Mouse (Mus musculus) MEL (cell line): Measurements from ENCODE around the gene Cpt1a. TPM values are rescaled to one million over a fixed set of nuclear protein-coding genes. Genes with fewer than 3 reads are reported as not detected.

Source experiments
- DNase-seq: peaks from one replicate; pipeline ENCODE4 v3.0.0; 2011; ENCODE audit warnings: low read depth, low spot score
- H3K27ac ChIP-seq: 2 replicates; pipeline ENCODE4 v1.5.1; 2012; ENCODE audit warnings: low read depth, mild to moderate bottlenecking, control low read depth, low read length, moderate library complexity; ENCODE audit not compliant: control insufficient read depth
- H3K27me3 ChIP-seq, 2 experiments: fragments of 150-350 bp in 1 of 2; sonication (generic) in 1 of 2; 2 replicates each; pipeline ENCODE4 v1.6.1; 2012; ENCODE audit warnings: low read length in 2 of 2, mild to moderate bottlenecking in 2 of 2, improper control_type of control experiment in 1 of 2, moderate library complexity in 1 of 2; ENCODE audit not compliant: insufficient read depth in 2 of 2, control insufficient read depth in 1 of 2
- H3K36me3 ChIP-seq, 2 experiments: 2 replicates each; pipeline ENCODE4 v1.6.1; 2012 to 2014; ENCODE audit warnings: low read length in 2 of 2, improper control_type of control experiment in 1 of 2, inconsistent platforms in 1 of 2, mild to moderate bottlenecking in 1 of 2; ENCODE audit not compliant: insufficient read depth in 2 of 2, control insufficient read depth in 1 of 2
- H3K4me1 ChIP-seq, 2 experiments: fragments of 150-350 bp in 1 of 2; sonication (generic) in 1 of 2; 2 replicates each; pipeline ENCODE4 v1.6.1; 2012; ENCODE audit warnings: low read length in 2 of 2, improper control_type of control experiment in 1 of 2, mild to moderate bottlenecking in 1 of 2; ENCODE audit not compliant: insufficient read depth in 2 of 2, control insufficient read depth in 1 of 2
- H3K4me3 ChIP-seq, 2 experiments: fragments of 150-350 bp in 1 of 2; sonication (generic) in 1 of 2; 2 replicates each; pipeline ENCODE4 v1.5.1; 2012; ENCODE audit warnings: low read depth in 2 of 2, low read length in 2 of 2, mild to moderate bottlenecking in 2 of 2, moderate library complexity in 2 of 2, control low read depth in 1 of 2, improper control_type of control experiment in 1 of 2; ENCODE audit not compliant: control insufficient read depth in 1 of 2, insufficient read depth in 1 of 2
- H3K79me2 ChIP-seq: 2 replicates; pipeline ENCODE4 v1.6.1; 2012; ENCODE audit warnings: mild to moderate bottlenecking, low read length, moderate library complexity; ENCODE audit not compliant: control insufficient read depth, poor library complexity, insufficient read depth
- H3K9ac ChIP-seq: 2 replicates; pipeline ENCODE4 v1.6.1; 2012; ENCODE audit warnings: low read depth, mild to moderate bottlenecking, control low read depth, low read length, moderate library complexity; ENCODE audit not compliant: control insufficient read depth, poor library complexity, severe bottlenecking
- H3K9me3 ChIP-seq: fragments of 150-350 bp; sonication (generic); replicated peaks from 2 replicates; pipeline ENCODE4 v1.6.1; 2012; ENCODE audit warnings: mild to moderate bottlenecking, low read length, improper control_type of control experiment, moderate library complexity; ENCODE audit not compliant: insufficient read depth
- BHLHE40 ChIP-seq: IDR thresholded peaks from 2 replicates; pipeline ENCODE4 v1.6.1; 2012; ENCODE audit warnings: low read depth, mild to moderate bottlenecking, inconsistent platforms, low read length, improper control_type of control experiment, borderline replicate concordance
- CHD1 ChIP-seq: IDR thresholded peaks from 2 replicates; pipeline ENCODE4 v1.6.1; 2012; ENCODE audit warnings: low read depth, mild to moderate bottlenecking, inconsistent platforms, low read length, improper control_type of control experiment
- CHD2 ChIP-seq: IDR thresholded peaks from 2 replicates; pipeline ENCODE4 v1.6.1; 2011; ENCODE audit warnings: low read length, improper control_type of control experiment
- ELF1 ChIP-seq: IDR thresholded peaks from 2 replicates; pipeline ENCODE4 v1.6.1; 2014; ENCODE audit warnings: low read depth, mild to moderate bottlenecking, inconsistent platforms, low read length, improper control_type of control experiment, moderate library complexity
- EP300 ChIP-seq, 2 experiments: IDR thresholded peaks; 2 replicates each; pipeline ENCODE4 v1.6.1; 2011; ENCODE audit warnings: improper control_type of control experiment in 2 of 2, low read length in 2 of 2, low read depth in 1 of 2, mild to moderate bottlenecking in 1 of 2
- ETS1 ChIP-seq: IDR thresholded peaks from 2 replicates; pipeline ENCODE4 v1.6.1; 2012; ENCODE audit warnings: low read depth, mild to moderate bottlenecking, inconsistent platforms, low read length, improper control_type of control experiment, moderate library complexity
- GABPA ChIP-seq: IDR thresholded peaks from 2 replicates; pipeline ENCODE4 v1.6.1; 2012; ENCODE audit warnings: low read depth, mild to moderate bottlenecking, inconsistent platforms, low read length, improper control_type of control experiment, moderate library complexity
- GATA1 ChIP-seq: IDR thresholded peaks from 2 replicates; pipeline ENCODE4 v1.6.1; 2011; ENCODE audit warnings: low read depth, low read length, improper control_type of control experiment
- HCFC1 ChIP-seq: IDR thresholded peaks from 2 replicates; pipeline ENCODE4 v1.6.1; 2012; ENCODE audit warnings: low read depth, mild to moderate bottlenecking, inconsistent platforms, low read length, improper control_type of control experiment, moderate library complexity
- JUND ChIP-seq: IDR thresholded peaks from 2 replicates; pipeline ENCODE4 v1.6.1; 2011; ENCODE audit warnings: low read depth, mild to moderate bottlenecking, improper control_type of control experiment, low read length
- MAFK ChIP-seq: IDR thresholded peaks from 2 replicates; pipeline ENCODE4 v1.6.1; 2011; ENCODE audit warnings: low read depth, mild to moderate bottlenecking, low read length, improper control_type of control experiment, borderline replicate concordance
- MAX ChIP-seq: IDR thresholded peaks from 2 replicates; pipeline ENCODE4 v1.6.1; 2011; ENCODE audit warnings: low read length, improper control_type of control experiment
- MAZ ChIP-seq: IDR thresholded peaks from 2 replicates; pipeline ENCODE4 v1.6.1; 2012; ENCODE audit warnings: low read depth, mild to moderate bottlenecking, inconsistent platforms, low read length, improper control_type of control experiment
- MEF2A ChIP-seq: IDR thresholded peaks from 2 replicates; pipeline ENCODE4 v1.6.1; 2014; ENCODE audit warnings: low read depth, mild to moderate bottlenecking, inconsistent platforms, low read length, improper control_type of control experiment; ENCODE audit not compliant: poor library complexity, insufficient replicate concordance, severe bottlenecking; ENCODE audit errors: extremely low read depth
- MXI1 ChIP-seq: IDR thresholded peaks from 2 replicates; pipeline ENCODE4 v1.6.1; 2011; ENCODE audit warnings: mild to moderate bottlenecking, low read depth, low read length, improper control_type of control experiment
- MYB ChIP-seq: IDR thresholded peaks from 2 replicates; pipeline ENCODE4 v1.6.1; 2011; ENCODE audit warnings: mild to moderate bottlenecking, low read depth, low read length, improper control_type of control experiment
- MYC ChIP-seq: IDR thresholded peaks from 2 replicates; pipeline ENCODE4 v1.6.1; 2011; ENCODE audit warnings: low read depth, mild to moderate bottlenecking, low read length, improper control_type of control experiment, moderate library complexity
- NELFE ChIP-seq: IDR thresholded peaks from 2 replicates; pipeline ENCODE4 v1.6.1; 2011; ENCODE audit warnings: low read depth, low read length, improper control_type of control experiment
- NRF1 ChIP-seq: IDR thresholded peaks from 2 replicates; pipeline ENCODE4 v1.6.1; 2014; ENCODE audit warnings: low read depth, mild to moderate bottlenecking, inconsistent platforms, low read length, improper control_type of control experiment, moderate library complexity; ENCODE audit not compliant: poor library complexity, insufficient read depth, severe bottlenecking
- POLR2A ChIP-seq, 2 experiments: IDR thresholded peaks; 2 replicates each; pipeline ENCODE4 v1.6.1; 2011 to 2012; ENCODE audit warnings: low read length in 2 of 2, mild to moderate bottlenecking in 2 of 2, control low read depth in 1 of 2, improper control_type of control experiment in 1 of 2, low read depth in 1 of 2, moderate library complexity in 1 of 2; ENCODE audit not compliant: control insufficient read depth in 1 of 2, insufficient read depth in 1 of 2, poor library complexity in 1 of 2
- POLR2AphosphoS2 ChIP-seq: IDR thresholded peaks from 2 replicates; pipeline ENCODE4 v1.6.1; 2011; ENCODE audit warnings: low read length, improper control_type of control experiment
- POLR2AphosphoS5 ChIP-seq: IDR thresholded peaks from 2 replicates; pipeline ENCODE4 v1.6.1; 2012; ENCODE audit warnings: low read depth, borderline replicate concordance, mild to moderate bottlenecking, inconsistent platforms, low read length, moderate library complexity, mixed read lengths
- RCOR1 ChIP-seq: IDR thresholded peaks from 2 replicates; pipeline ENCODE4 v1.6.1; 2012; ENCODE audit warnings: low read depth, mild to moderate bottlenecking, inconsistent platforms, low read length, improper control_type of control experiment
- SIN3A ChIP-seq: IDR thresholded peaks from 2 replicates; pipeline ENCODE4 v1.6.1; 2012; ENCODE audit warnings: low read length, improper control_type of control experiment, inconsistent platforms
- SMC3 ChIP-seq: IDR thresholded peaks from 2 replicates; pipeline ENCODE4 v1.6.1; 2011; ENCODE audit warnings: low read depth, low read length, improper control_type of control experiment
- TAL1 ChIP-seq: IDR thresholded peaks from 2 replicates; pipeline ENCODE4 v1.6.1; 2012; ENCODE audit warnings: mild to moderate bottlenecking, inconsistent platforms, low read length, moderate library complexity, mixed read lengths
- TBP ChIP-seq: IDR thresholded peaks from 2 replicates; pipeline ENCODE4 v1.8.0; 2011; ENCODE audit warnings: low read depth, low read length, improper control_type of control experiment
- TCF12 ChIP-seq: IDR thresholded peaks from 2 replicates; pipeline ENCODE4 v1.6.1; 2014; ENCODE audit warnings: low read depth, mild to moderate bottlenecking, inconsistent platforms, low read length, improper control_type of control experiment, moderate library complexity
- UBTF ChIP-seq: IDR thresholded peaks from 2 replicates; pipeline ENCODE4 v1.6.1; 2012; ENCODE audit warnings: low read depth, mild to moderate bottlenecking, inconsistent platforms, low read length, improper control_type of control experiment, moderate library complexity, borderline replicate concordance; ENCODE audit not compliant: insufficient read depth
- USF1 ChIP-seq: IDR thresholded peaks from 2 replicates; pipeline ENCODE4 v1.6.1; 2014; ENCODE audit warnings: low read depth, mild to moderate bottlenecking, inconsistent platforms, low read length, improper control_type of control experiment, moderate library complexity
- USF2 ChIP-seq, 2 experiments: IDR thresholded peaks; 2 replicates each; pipeline ENCODE4 v1.6.1; 2011 to 2012; ENCODE audit warnings: improper control_type of control experiment in 2 of 2, low read length in 2 of 2, borderline replicate concordance in 1 of 2, inconsistent platforms in 1 of 2, low read depth in 1 of 2, mild to moderate bottlenecking in 1 of 2; ENCODE audit not compliant: insufficient read depth in 1 of 2
- ZC3H11A ChIP-seq: IDR thresholded peaks from 2 replicates; pipeline ENCODE4 v1.6.1; 2012; ENCODE audit warnings: low read depth, mild to moderate bottlenecking, inconsistent platforms, low read length, improper control_type of control experiment
- ZKSCAN1 ChIP-seq: IDR thresholded peaks from 2 replicates; pipeline ENCODE4 v1.6.1; 2012; ENCODE audit warnings: low read depth, mild to moderate bottlenecking, inconsistent platforms, low read length, improper control_type of control experiment, moderate library complexity
- ZMIZ1 ChIP-seq: IDR thresholded peaks from 2 replicates; pipeline ENCODE4 v1.6.1; 2012; ENCODE audit warnings: low read depth, mild to moderate bottlenecking, inconsistent platforms, low read length, improper control_type of control experiment, moderate library complexity
- ZNF384 ChIP-seq: IDR thresholded peaks from 2 replicates; pipeline ENCODE4 v1.6.1; 2012; ENCODE audit warnings: low read depth, mild to moderate bottlenecking, inconsistent platforms, low read length, improper control_type of control experiment
- polyA plus RNA-seq, 2 experiments: library from polyadenylated mRNA; stranded (reverse) in 1 of 2; unstranded in 1 of 2; fragments of >175 nt in 1 of 2; fragments of >200 nt in 1 of 2; gene quantifications; 2 replicates each; pipeline versions ENCODE4 v1.2.1 to v1.2.4; 2012; ENCODE audit warnings: low replicate concordance in 2 of 2, low read depth in 1 of 2; ENCODE audit not compliant: insufficient read length in 2 of 2, insufficient read depth in 1 of 2, missing spikeins in 1 of 2
- total RNA-seq: library from RNA; depleted of rRNA; stranded (reverse); fragments of 300-350 nt; gene quantifications from 2 replicates; pipeline ENCODE4 v1.2.3, GENCODE M21; 2012

Gene Cpt1a
- total and polyA plus RNA-seq, 3 experiments, result 16.1 to 40.4 TPM; not detected in 1

DNA sequence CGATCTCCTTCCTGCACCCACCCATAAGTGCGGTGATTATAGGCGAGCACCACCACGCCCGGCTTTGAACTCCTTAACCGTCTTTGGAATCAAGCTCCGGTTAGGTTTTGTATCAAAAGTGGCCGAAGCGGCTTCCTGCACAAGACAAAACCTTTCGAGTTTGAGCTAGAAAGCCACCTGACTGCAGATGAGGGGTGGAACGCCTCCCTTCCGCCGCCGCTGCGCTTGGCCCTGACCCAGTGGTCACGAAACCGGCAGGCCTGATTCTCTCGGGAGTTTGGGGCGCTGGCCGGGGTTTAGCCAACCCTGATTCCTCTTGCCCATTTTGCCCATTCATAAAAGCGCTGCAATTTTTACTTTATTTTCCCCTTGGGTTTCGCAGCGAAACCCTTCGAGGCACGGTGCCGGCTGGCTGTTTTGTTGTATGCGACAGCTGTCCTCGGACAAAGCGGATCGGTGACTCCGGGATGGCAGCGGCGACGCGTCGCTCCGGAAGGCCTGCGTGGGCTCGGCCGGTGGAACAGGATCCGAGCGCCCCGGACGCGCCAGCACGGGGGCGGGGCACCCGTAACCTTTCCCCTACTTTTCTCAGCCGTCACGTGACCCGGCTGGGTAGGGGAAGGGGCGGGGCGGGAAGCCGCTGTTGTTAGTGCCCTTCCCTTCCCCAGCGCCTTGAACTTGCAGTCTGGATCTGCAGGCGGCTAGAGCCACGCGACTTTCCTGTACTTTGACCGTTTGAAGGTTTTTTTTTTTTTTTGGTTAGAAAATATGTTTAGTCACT is 3.0 kb downstream of the Cpt1a start:
- H3K27me3 ChIP-seq, result no peaks in the 10 kb centered on the region
- H3K4me1 ChIP-seq, result peaks cover 9 to 21% of the 10 kb centered on the region in 2 experiments
- peaks cover 1% of the 10 kb centered on the region for H3K79me2 ChIP-seq
- H3K4me3 ChIP-seq, result peak overlapping the region; percentile 68 to 99
- H3K9me3 ChIP-seq, result no peaks in the 10 kb centered on the region
- DNase-seq, result peak; percentile 95
- H3K9ac ChIP-seq, result peak overlapping the region; percentile 79
- H3K27ac ChIP-seq, result peak overlapping the region; percentile 92
- H3K36me3 ChIP-seq, result peaks cover 0 to 11% of the 10 kb centered on the region in 2 experiments; a peak in 2 of 4 replicates
- peak; percentile 31 to 80; a peak in 3 of 4 replicates for TF ChIP-seq POLR2A (IDR thresholded peaks at IDR 0.05; ENCODE audit: control insufficient read depth in 1 of 2, insufficient read depth in 1 of 2, low read depth in 1 of 2, low read length in 2 of 2, poor library complexity in 1 of 2)
- no peak for TF ChIP-seq NRF1
- peak; percentile 96 for TF ChIP-seq MAX
- TF ChIP-seq EP300 (IDR thresholded peaks at IDR 0.05; ENCODE audit: low read depth in 1 of 2, low read length in 2 of 2), result peak in 1 of 2 experiments; percentile 64; a peak in 2 of 4 replicates
- TF ChIP-seq USF2 (IDR thresholded peaks at IDR 0.05; ENCODE audit: borderline replicate concordance in 1 of 2, insufficient read depth in 1 of 2, low read depth in 1 of 2, low read length in 2 of 2), result peak; percentile 77 to 93; a peak in 3 of 4 replicates
- no peak for TF ChIP-seq GABPA
- no peak for TF ChIP-seq RCOR1
- peak; percentile 81; the same call in 1 of the 2 replicates for TF ChIP-seq SIN3A
- no peak for TF ChIP-seq ZC3H11A
- TF ChIP-seq BHLHE40, result peak; percentile 81
- TF ChIP-seq MYB, result no peak
- peak; percentile 88 for TF ChIP-seq ZNF384
- TF ChIP-seq TCF12, result no peak
- peak; percentile 71 for TF ChIP-seq NELFE
- peak; percentile 25; the same call in 1 of the 2 replicates for TF ChIP-seq CHD1
- TF ChIP-seq JUND, result no peak
- TF ChIP-seq ZMIZ1, result peak; percentile 55
- no peak for TF ChIP-seq MAFK
- TF ChIP-seq TAL1, result no peak
- TF ChIP-seq MAZ, result peak; percentile 53; the same call in 1 of the 2 replicates
- TF ChIP-seq GATA1, result no peak
- TF ChIP-seq ZKSCAN1, result no peak
- peak; percentile 80; the same call in 1 of the 2 replicates for TF ChIP-seq MYC
- TF ChIP-seq MEF2A, result no peak
- TF ChIP-seq POLR2AphosphoS5, result no peak
- no peak for TF ChIP-seq POLR2AphosphoS2
- TF ChIP-seq CHD2, result no peak
- peak; percentile 62 for TF ChIP-seq ETS1
- no peak for TF ChIP-seq SMC3
- no peak for TF ChIP-seq ELF1
- TF ChIP-seq USF1, result peak; percentile 99
- no peak for TF ChIP-seq UBTF
- TF ChIP-seq HCFC1, result peak; percentile 67
- TF ChIP-seq MXI1, result peak; percentile 89
- no peak for TF ChIP-seq TBP
